Mouse (Mus musculus) C2C12 (cell line): ENCODE results near the gene Zmynd11. TPM values are rescaled to one million over a fixed set of nuclear protein-coding genes. Genes with fewer than 3 reads are reported as not detected.
"Not testable (repeated sequence)": the region's sequence is repeated elsewhere in the genome, so short reads cannot be mapped to it uniquely, and the experiment has no call there.

ENCODE experiments used
- H3K27me3 ChIP-seq: one replicate; pipeline ENCODE4 v1.6.1; 2011; ENCODE audit not compliant: control insufficient read depth, insufficient read depth, insufficient read length
- H3K36me3 ChIP-seq: one replicate; pipeline ENCODE4 v1.6.1; 2011; ENCODE audit not compliant: control insufficient read depth, insufficient read depth
- H3K4me3 ChIP-seq: one replicate; pipeline ENCODE4 v1.5.1; 2011; ENCODE audit warnings: mild to moderate bottlenecking, control low read depth; ENCODE audit not compliant: poor library complexity, insufficient read depth, severe bottlenecking
- H3K79me2 ChIP-seq: one replicate; pipeline ENCODE4 v1.6.1; 2011; ENCODE audit not compliant: control insufficient read depth, insufficient read depth
- H3K79me3 ChIP-seq: one replicate; pipeline ENCODE4 v1.6.1; 2011; ENCODE audit warnings: low read depth, control low read depth
- H3ac ChIP-seq: one replicate; pipeline ENCODE3; 2011; ENCODE audit warnings: low read depth; ENCODE audit not compliant: control insufficient read depth, insufficient read length
- CEBPB ChIP-seq: IDR thresholded peaks from one replicate; pipeline ENCODE4 v1.6.1; 2011; ENCODE audit warnings: low read depth, mild to moderate bottlenecking, control low read depth, moderate library complexity
- CTCF ChIP-seq: IDR thresholded peaks from one replicate; pipeline ENCODE4 v1.5.1; 2011; ENCODE audit not compliant: control insufficient read depth, insufficient read depth, insufficient read length
- FOSL1 ChIP-seq: IDR thresholded peaks from one replicate; pipeline ENCODE4 v1.8.0; 2011; ENCODE audit warnings: mild to moderate bottlenecking, low read length; ENCODE audit not compliant: poor library complexity, insufficient read depth, severe bottlenecking
- MAX ChIP-seq: IDR thresholded peaks from one replicate; pipeline ENCODE4 v1.6.1; 2011; ENCODE audit warnings: mild to moderate bottlenecking, control low read depth
- MYOD1 ChIP-seq: IDR thresholded peaks from one replicate; pipeline ENCODE4 v1.6.1; 2011; ENCODE audit warnings: low read depth; ENCODE audit not compliant: control insufficient read depth, insufficient read length
- MYOG ChIP-seq: IDR thresholded peaks from one replicate; pipeline ENCODE4 v1.6.1; 2011; ENCODE audit not compliant: control insufficient read depth, insufficient read length; ENCODE audit errors: extremely low read depth
- USF1 ChIP-seq: IDR thresholded peaks from one replicate; pipeline ENCODE4 v1.6.1; 2011; ENCODE audit warnings: low read depth, mild to moderate bottlenecking, control low read depth, moderate library complexity
- polyA plus RNA-seq: library from polyadenylated mRNA; unstranded; fragments of >200 nt; fragmentation: generic; extraction: Trizol; gene quantifications from one replicate; pipeline ENCODE4 v1.2.1, GENCODE M21; 2012; ENCODE audit warnings: missing spikeins

Gene Zmynd11
- polyA plus RNA-seq, 1 experiment: 33.2 TPM

DNA sequence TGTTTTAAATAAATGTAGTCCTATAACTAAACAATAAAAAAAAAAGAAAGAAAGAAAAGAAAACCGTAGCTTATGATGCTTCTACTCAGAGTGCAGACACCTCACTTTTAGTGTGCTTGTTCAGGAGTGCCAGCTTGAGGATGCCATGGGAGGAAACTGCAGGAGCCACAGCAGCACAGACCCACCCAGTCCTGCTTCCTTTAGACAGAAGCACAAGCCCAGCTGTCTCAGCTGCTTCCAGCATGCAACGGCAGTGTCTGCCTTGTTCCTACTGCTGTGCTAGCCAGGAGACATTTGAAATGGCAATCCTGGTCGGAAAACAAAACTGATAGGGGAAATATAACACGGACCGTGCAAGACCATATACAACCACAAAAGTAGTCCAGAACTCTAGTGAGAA is 28.1 kb downstream of the Zmynd11 start:
- TF ChIP-seq CEBPB (no peak), USF1 (no peak), CTCF (no peak), MAX (no peak), MYOG (no peak), FOSL1 (no peak), MYOD1 (no peak)
- Histone ChIP-seq H3K4me3 (no peak overlapping the region), H3K36me3 (peaks cover 14% of the 10 kb centered on the region), H3K27me3 (no peaks in the 10 kb centered on the region), H3K79me3 (peaks cover 23% of the 10 kb centered on the region), H3ac (no peak overlapping the region), H3K79me2 (peaks cover 65% of the 10 kb centered on the region)

DNA sequence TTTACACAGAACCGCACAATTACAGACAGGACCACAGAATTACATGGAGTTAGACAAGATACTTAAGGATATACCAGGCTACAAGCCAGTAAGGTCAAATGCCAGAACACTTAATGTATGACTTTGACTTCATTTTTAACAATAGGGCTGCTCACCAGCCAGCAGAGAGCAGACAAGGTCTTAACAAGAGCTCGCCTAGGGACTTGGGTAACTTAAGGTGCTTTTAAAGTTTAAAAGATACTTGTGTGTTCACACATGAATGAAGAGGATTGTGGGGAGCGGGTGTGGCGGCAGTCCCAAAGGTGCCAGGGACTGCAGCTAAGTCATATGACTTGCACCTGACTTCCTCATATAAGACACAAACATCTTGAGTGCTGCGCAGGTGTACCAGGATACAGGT is 32.9 kb downstream of the Zmynd11 start:
- H3K36me3 ChIP-seq: peaks cover 21% of the 10 kb centered on the region
- H3K79me2 ChIP-seq: peaks cover 30% of the 10 kb centered on the region
- not testable (repeated sequence) for H3ac ChIP-seq, H3K79me3 ChIP-seq, H3K27me3 ChIP-seq, H3K4me3 ChIP-seq

DNA sequence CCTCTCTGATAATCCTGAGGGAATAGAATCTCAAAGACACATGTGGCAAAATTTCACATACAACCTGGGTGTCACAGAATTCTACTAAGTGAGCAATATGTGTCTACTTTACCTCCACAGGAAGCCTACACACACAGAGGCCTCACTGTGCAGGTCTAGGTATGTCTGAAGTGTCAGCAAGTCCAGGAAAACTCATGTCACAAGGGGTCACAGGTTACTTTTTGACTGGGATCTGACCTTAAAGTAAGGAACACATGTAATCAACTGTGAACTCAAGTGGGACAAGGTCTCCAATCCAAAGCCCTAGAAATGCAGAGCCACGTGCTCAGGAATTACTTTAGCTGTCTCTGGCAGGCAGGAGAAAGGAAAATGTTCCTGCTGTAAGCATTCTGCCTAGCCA is 36.1 kb downstream of the Zmynd11 start:
- Histone ChIP-seq H3K27me3 (no peaks in the 10 kb centered on the region), H3K36me3 (peaks cover 29% of the 10 kb centered on the region), H3K79me3 (peaks cover 2% of the 10 kb centered on the region), H3ac (no peak overlapping the region), H3K4me3 (no peak overlapping the region), H3K79me2 (peaks cover 16% of the 10 kb centered on the region)
- no peak for TF ChIP-seq FOSL1
- no peak for TF ChIP-seq USF1
- no peak for TF ChIP-seq MAX

DNA sequence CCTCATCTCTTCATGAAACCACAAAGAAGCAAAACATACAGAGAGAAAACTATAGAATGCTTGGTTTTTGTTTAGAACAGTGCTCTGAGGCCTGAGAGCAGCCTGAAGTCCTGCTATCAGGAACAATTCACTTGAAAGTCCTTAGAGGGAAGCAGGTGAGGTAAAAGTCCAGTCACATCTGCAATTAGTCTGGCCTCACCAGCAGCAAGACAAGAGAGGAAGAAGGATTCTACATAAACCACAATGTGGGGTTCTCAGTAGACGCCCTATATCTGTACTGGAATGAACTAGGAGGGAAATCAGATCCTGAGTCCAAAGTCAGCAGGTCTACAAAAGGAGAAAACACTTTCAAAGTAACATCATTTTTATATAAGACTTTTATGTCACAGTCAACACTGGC is 49.9 kb downstream of the Zmynd11 start:
- no peaks in the 10 kb centered on the region for H3K27me3 ChIP-seq
- H3K79me3 ChIP-seq: peaks cover 8% of the 10 kb centered on the region
- H3K4me3 ChIP-seq: no peak overlapping the region
- H3K36me3 ChIP-seq: peaks cover 28% of the 10 kb centered on the region
- peaks cover 25% of the 10 kb centered on the region for H3K79me2 ChIP-seq
- H3ac ChIP-seq: no peak overlapping the region
- TF ChIP-seq MYOD1: no peak
- no peak for TF ChIP-seq MAX
- no peak for TF ChIP-seq CEBPB
- TF ChIP-seq FOSL1: no peak
- no peak for TF ChIP-seq USF1
- no peak for TF ChIP-seq CTCF
- no peak for TF ChIP-seq MYOG

DNA sequence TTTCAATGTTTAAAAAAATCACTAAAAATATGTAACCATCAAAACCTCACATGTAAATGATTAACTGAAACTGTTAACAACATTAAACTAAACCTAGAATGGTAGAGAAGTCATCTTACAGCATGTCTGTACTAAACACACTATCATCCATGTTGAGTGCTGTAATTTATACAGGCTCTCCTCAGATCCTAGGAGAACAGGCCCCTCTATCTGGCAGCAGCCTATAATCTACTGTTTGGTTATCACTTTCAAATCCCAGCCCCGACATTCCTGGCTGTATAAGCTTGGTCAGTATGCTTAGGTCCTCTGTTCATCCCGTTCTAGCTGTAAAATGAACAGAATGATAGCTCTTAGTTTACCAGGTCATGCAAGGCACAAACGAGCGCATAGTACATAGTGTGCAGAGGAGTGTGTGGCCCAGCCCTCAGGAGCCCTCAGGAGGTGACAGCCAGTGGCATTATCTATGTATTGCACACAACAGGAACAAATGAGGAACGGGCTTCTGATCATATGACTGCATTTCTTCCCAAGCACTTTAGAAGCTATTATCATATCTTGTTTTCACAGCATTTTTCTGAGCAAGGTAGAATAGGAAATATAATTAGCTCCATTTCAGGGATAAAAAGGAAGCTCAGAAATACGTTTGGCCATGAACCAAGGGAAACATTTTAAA is 51.5 kb downstream of the Zmynd11 start:
- Histone ChIP-seq H3K36me3 (peaks cover 28% of the 10 kb centered on the region), H3K79me3 (peaks cover 8% of the 10 kb centered on the region), H3K27me3 (no peaks in the 10 kb centered on the region), H3K79me2 (peaks cover 25% of the 10 kb centered on the region), H3K4me3 (no peak overlapping the region), H3ac (no peak overlapping the region)
- TF ChIP-seq MAX (no peak), MYOG (no peak), MYOD1 (no peak)

DNA sequence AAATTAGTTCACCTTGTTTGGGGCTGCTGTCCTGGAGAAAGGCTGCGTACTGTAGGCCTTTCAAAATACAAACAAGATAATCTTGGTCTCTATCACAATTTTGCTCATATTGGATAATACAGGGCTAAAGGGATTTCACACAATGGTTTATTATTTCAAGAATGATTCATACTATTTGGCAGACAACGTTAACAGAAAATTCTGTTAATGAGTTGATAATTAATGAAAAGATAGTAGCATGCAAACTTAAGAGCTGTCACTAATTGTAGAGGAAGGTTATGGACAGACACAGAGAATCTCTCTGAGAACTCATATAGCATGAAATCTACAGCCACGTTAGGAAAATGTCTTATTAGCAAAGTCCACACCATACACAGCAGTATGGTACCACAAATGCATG is 52.2 kb downstream of the Zmynd11 start:
- H3K36me3 ChIP-seq: peaks cover 32% of the 10 kb centered on the region
- no peak overlapping the region for H3K4me3 ChIP-seq
- TF ChIP-seq MYOD1: no peak
- TF ChIP-seq MYOG: no peak
- no peak for TF ChIP-seq FOSL1
- no peak for TF ChIP-seq CTCF
- no peak for TF ChIP-seq CEBPB
- TF ChIP-seq MAX: no peak
- no peak for TF ChIP-seq USF1
- peaks cover 8% of the 10 kb centered on the region for H3K79me3 ChIP-seq
- peaks cover 25% of the 10 kb centered on the region for H3K79me2 ChIP-seq
- H3K27me3 ChIP-seq: no peaks in the 10 kb centered on the region
- no peak overlapping the region for H3ac ChIP-seq
